In genomic region chr16:35772598-35772997, GRCm38 (mm10) we compare ENCODE assay signal across 1 mouse cellular context.
TF ChIP-seq lines count a peak whose summit lies in the region.

No protein-coding gene starts in this region.

TF ChIP-seq in MEL, 35 proteins besides CTCF, POLR2A, EP300 and RAD21 (continued from another document):
- no peak for TF ChIP-seq BHLHE40 (IDR thresholded peaks at IDR 0.05; ENCODE audit: borderline replicate concordance, low read depth, low read length)
- TF ChIP-seq TCF12 (IDR thresholded peaks at IDR 0.05; ENCODE audit: low read depth, low read length), result no peak
- TF ChIP-seq UBTF (IDR thresholded peaks at IDR 0.05; ENCODE audit: borderline replicate concordance, insufficient read depth, low read depth, low read length), result no peak
- TF ChIP-seq KAT2A (conservative IDR thresholded peaks at IDR 0.05; ENCODE audit: low read depth, low read length), result no peak
- no peak for TF ChIP-seq ZC3H11A (IDR thresholded peaks at IDR 0.05; ENCODE audit: low read depth, low read length)
- no peak for TF ChIP-seq ELF1 (IDR thresholded peaks at IDR 0.05; ENCODE audit: low read depth, low read length)
- no peak for TF ChIP-seq ZKSCAN1 (IDR thresholded peaks at IDR 0.05; ENCODE audit: low read depth, low read length)
